Mouse (Mus musculus): ENCODE results near the gene Kif24. TPM values are rescaled to one million over a fixed set of nuclear protein-coding genes. Genes with fewer than 3 reads are reported as not detected.
A peak's percentile ranks its signal among the peaks of the same experiment; 100 is the strongest.
"Not testable (repeated sequence)": the region's sequence is repeated elsewhere in the genome, so short reads cannot be mapped to it uniquely, and the experiment has no call there.

Kif24 gene
- polyA plus RNA-seq, 1 experiment = 0.44 TPM

GRCm38 (mm10) chr4:41471384-41471689 lies 6.7 kb upstream of the Kif24 start:
- Histone ChIP-seq H3K27ac (ENCODE audit: insufficient read depth, low read depth, low read length) (no peak overlapping the region), H3K4me3 (ENCODE audit: insufficient read depth, low read depth, low read length) (no peak overlapping the region), H3K36me3 (ENCODE audit: control insufficient read depth, insufficient read depth, low read length) (no peaks in the 10 kb centered on the region), H3K4me1 (ENCODE audit: control insufficient read depth, insufficient read depth, low read length) (peaks cover 5% of the 10 kb centered on the region; the same call in 1 of the 2 replicates), H3K27me3 (replicated peaks; ENCODE audit: control insufficient read depth, insufficient read depth, low read length) (no peaks in the 10 kb centered on the region)
- DNase-seq = no peak
- TF ChIP-seq CTCF (conservative IDR thresholded peaks at IDR 0.05; ENCODE audit: insufficient read depth, insufficient read length, low read depth, low read length) = no peak
- no peak for TF ChIP-seq POLR2A (IDR thresholded peaks at IDR 0.05; ENCODE audit: low read depth, low read length)
- WGBS = 77% methylated on average over 1 of the region's 1 CpGs

- H3K36me3 ChIP-seq (ENCODE audit: control insufficient read depth, insufficient read depth, low read length) = no peaks in the 10 kb centered on the region
- WGBS = 72% methylated on average over 5 of the region's 5 CpGs
- DNase-seq = peak; percentile 25
- H3K4me1 ChIP-seq (ENCODE audit: control insufficient read depth, insufficient read depth, low read length) = peaks cover 5% of the 10 kb centered on the region; the same call in 1 of the 2 replicates
- no peaks in the 10 kb centered on the region for H3K27me3 ChIP-seq (replicated peaks; ENCODE audit: control insufficient read depth, insufficient read depth, low read length)
- TF ChIP-seq POLR2A (IDR thresholded peaks at IDR 0.05; ENCODE audit: low read depth, low read length) (no peak), CTCF (conservative IDR thresholded peaks at IDR 0.05; ENCODE audit: insufficient read depth, insufficient read length, low read depth, low read length) (no peak)
- no peak overlapping the region for H3K27ac ChIP-seq (ENCODE audit: insufficient read depth, low read depth, low read length)
- no peak overlapping the region for H3K4me3 ChIP-seq (ENCODE audit: insufficient read depth, low read depth, low read length)
Observed at GRCm38 (mm10) chr4:41470684-41471383, 6.1 kb upstream of the Kif24 start.

GRCm38 (mm10) chr4:41470051-41470683 lies 5.5 kb upstream of the Kif24 start:
- H3K36me3 ChIP-seq (ENCODE audit: control insufficient read depth, insufficient read depth, low read length) = no peaks in the 10 kb centered on the region
- no peaks in the 10 kb centered on the region for H3K27me3 ChIP-seq (replicated peaks; ENCODE audit: control insufficient read depth, insufficient read depth, low read length)
- 78% methylated on average over 7 of the region's 7 CpGs for WGBS
- no peak overlapping the region for H3K4me3 ChIP-seq (ENCODE audit: insufficient read depth, low read depth, low read length)
- TF ChIP-seq POLR2A (IDR thresholded peaks at IDR 0.05; ENCODE audit: low read depth, low read length) (no peak), CTCF (conservative IDR thresholded peaks at IDR 0.05; ENCODE audit: insufficient read depth, insufficient read length, low read depth, low read length) (no peak)
- H3K4me1 ChIP-seq (ENCODE audit: control insufficient read depth, insufficient read depth, low read length) = peaks cover 5% of the 10 kb centered on the region; the same call in 1 of the 2 replicates
- no peak overlapping the region for H3K27ac ChIP-seq (ENCODE audit: insufficient read depth, low read depth, low read length)
- no peak for DNase-seq

GRCm38 (mm10) chr4:41469199-41469598 lies 4.5 kb upstream of the Kif24 start:
- TF ChIP-seq CTCF (conservative IDR thresholded peaks at IDR 0.05; ENCODE audit: insufficient read depth, insufficient read length, low read depth, low read length) (no peak), POLR2A (IDR thresholded peaks at IDR 0.05; ENCODE audit: low read depth, low read length) (no peak)
- WGBS = 56% methylated on average over 10 of the region's 10 CpGs
- peak overlapping the region; percentile 80 for H3K27ac ChIP-seq (ENCODE audit: insufficient read depth, low read depth, low read length)

GRCm38 (mm10) chr4:41468396-41469080 lies 3.9 kb upstream of the Kif24 start:
- Histone ChIP-seq H3K4me3 (ENCODE audit: insufficient read depth, low read depth, low read length) (no peak overlapping the region), H3K27ac (ENCODE audit: insufficient read depth, low read depth, low read length) (peak overlapping the region; percentile 80; the same call in 1 of the 2 replicates), H3K36me3 (ENCODE audit: control insufficient read depth, insufficient read depth, low read length) (no peaks in the 10 kb centered on the region), H3K4me1 (ENCODE audit: control insufficient read depth, insufficient read depth, low read length) (peaks cover 7% of the 10 kb centered on the region; the same call in 1 of the 2 replicates), H3K27me3 (replicated peaks; ENCODE audit: control insufficient read depth, insufficient read depth, low read length) (no peaks in the 10 kb centered on the region)
- DNase-seq = peak; percentile 83
- WGBS = 45% methylated on average over 17 of the region's 17 CpGs
- no peak for TF ChIP-seq POLR2A (IDR thresholded peaks at IDR 0.05; ENCODE audit: low read depth, low read length)
- peak; percentile 70 for TF ChIP-seq CTCF (conservative IDR thresholded peaks at IDR 0.05; ENCODE audit: insufficient read depth, insufficient read length, low read depth, low read length)

More at GRCm38 (mm10) chr4:41469199-41469598, 4.5 kb upstream of the Kif24 start:
- Histone ChIP-seq H3K4me3 (ENCODE audit: insufficient read depth, low read depth, low read length) (no peak overlapping the region), H3K27me3 (replicated peaks; ENCODE audit: control insufficient read depth, insufficient read depth, low read length) (no peaks in the 10 kb centered on the region), H3K36me3 (ENCODE audit: control insufficient read depth, insufficient read depth, low read length) (no peaks in the 10 kb centered on the region), H3K4me1 (ENCODE audit: control insufficient read depth, insufficient read depth, low read length) (peaks cover 5% of the 10 kb centered on the region; the same call in 1 of the 2 replicates)
- DNase-seq = no peak

GRCm38 (mm10) chr4:41465287-41465665 lies 589 bp upstream of the Kif24 start:
- peak overlapping the region; percentile 72; the same call in 1 of the 2 replicates for H3K27ac ChIP-seq (ENCODE audit: insufficient read depth, low read depth, low read length)
- WGBS = 4% methylated on average over 17 of the region's 17 CpGs
- H3K36me3 ChIP-seq (ENCODE audit: control insufficient read depth, insufficient read depth, low read length) = no peaks in the 10 kb centered on the region
- no peaks in the 10 kb centered on the region for H3K27me3 ChIP-seq (replicated peaks; ENCODE audit: control insufficient read depth, insufficient read depth, low read length)
- TF ChIP-seq POLR2A (IDR thresholded peaks at IDR 0.05; ENCODE audit: low read depth, low read length) (no peak), CTCF (conservative IDR thresholded peaks at IDR 0.05; ENCODE audit: insufficient read depth, insufficient read length, low read depth, low read length) (no peak)
- H3K4me1 ChIP-seq (ENCODE audit: control insufficient read depth, insufficient read depth, low read length) = peaks cover 7% of the 10 kb centered on the region; the same call in 1 of the 2 replicates
- peak overlapping the region; percentile 77 for H3K4me3 ChIP-seq (ENCODE audit: insufficient read depth, low read depth, low read length)
- no peak for DNase-seq

GRCm38 (mm10) chr4:41463051-41463738 lies 1.5 kb downstream of the Kif24 start:
- not testable (repeated sequence) for H3K4me1 ChIP-seq (ENCODE audit: control insufficient read depth, insufficient read depth, low read length); H3K36me3 ChIP-seq (ENCODE audit: control insufficient read depth, insufficient read depth, low read length); DNase-seq; H3K27ac ChIP-seq (ENCODE audit: insufficient read depth, low read depth, low read length); H3K4me3 ChIP-seq (ENCODE audit: insufficient read depth, low read depth, low read length); H3K27me3 ChIP-seq (replicated peaks; ENCODE audit: control insufficient read depth, insufficient read depth, low read length)
- 64% methylated on average over 3 of the region's 3 CpGs for WGBS
